Mouse (Mus musculus) myocyte (in vitro differentiated cells): ENCODE measurements at regions not wholly inside any gene's neighbourhood (a gene's known extent, or its start where the extent isn't known, plus 50 kb on each side); places are given as distances from the start of the nearest gene placed in this dataset.

Experiments
- H3K27me3 ChIP-seq: one replicate; pipeline ENCODE4 v1.6.1; 2011; ENCODE audit not compliant: control insufficient read depth, insufficient read depth, insufficient read length
- H3K36me3 ChIP-seq: one replicate; pipeline ENCODE4 v1.6.1; 2011; ENCODE audit not compliant: control insufficient read depth, insufficient read depth
- H3K4me2 ChIP-seq: one replicate; pipeline ENCODE4 v1.6.1; 2011; ENCODE audit warnings: low read depth, control low read depth
- H3K4me3 ChIP-seq: one replicate; pipeline ENCODE4 v1.5.1; 2011; ENCODE audit warnings: mild to moderate bottlenecking, control low read depth, moderate library complexity
- H3K79me2 ChIP-seq: one replicate; pipeline ENCODE4 v1.6.1; 2011; ENCODE audit not compliant: control insufficient read depth, insufficient read depth
- H3ac ChIP-seq: one replicate; pipeline ENCODE4 v1.6.1; 2011; ENCODE audit not compliant: control insufficient read depth, insufficient read length
- CEBPB ChIP-seq: IDR thresholded peaks from 2 replicates; pipeline ENCODE4 v1.6.1; 2011; ENCODE audit warnings: mild to moderate bottlenecking, moderate library complexity; ENCODE audit not compliant: poor library complexity, insufficient read depth, severe bottlenecking
- E2F4 ChIP-seq: IDR thresholded peaks from one replicate; pipeline ENCODE4 v1.6.1; 2011; ENCODE audit warnings: mild to moderate bottlenecking, control low read depth, moderate library complexity; ENCODE audit not compliant: insufficient read depth
- MAX ChIP-seq: IDR thresholded peaks from one replicate; pipeline ENCODE4 v1.6.1; 2011; ENCODE audit warnings: low read depth, mild to moderate bottlenecking, control low read depth
- MYOD1 ChIP-seq, 3 experiments: IDR thresholded peaks; one replicate each; pipeline ENCODE4 v1.6.1; 2011; ENCODE audit warnings: control low read depth in 2 of 3, low read depth in 2 of 3, mild to moderate bottlenecking in 2 of 3, moderate library complexity in 1 of 3; ENCODE audit not compliant: insufficient read length in 2 of 3, control insufficient read depth in 1 of 3
- MYOG ChIP-seq, 3 experiments: IDR thresholded peaks; one replicate each; pipeline ENCODE4 v1.6.1; 2011; ENCODE audit warnings: control low read depth in 2 of 3, low read depth in 2 of 3, mild to moderate bottlenecking in 2 of 3; ENCODE audit not compliant: insufficient read length in 2 of 3, control insufficient read depth in 1 of 3, insufficient read depth in 1 of 3
- POLR2A ChIP-seq: IDR thresholded peaks from one replicate; pipeline ENCODE4 v1.6.1; 2011; ENCODE audit warnings: low read depth, mild to moderate bottlenecking, control low read depth, moderate library complexity; ENCODE audit not compliant: insufficient read length
- POLR2AphosphoS2 ChIP-seq: IDR thresholded peaks from one replicate; pipeline ENCODE4 v1.6.1; 2011; ENCODE audit warnings: low read depth, control low read depth; ENCODE audit not compliant: insufficient read length
- REST ChIP-seq: IDR thresholded peaks from one replicate; pipeline ENCODE4 v1.6.1; 2011; ENCODE audit warnings: mild to moderate bottlenecking, control low read depth, moderate library complexity; ENCODE audit not compliant: insufficient read depth, insufficient read length
- SRF ChIP-seq: IDR thresholded peaks from one replicate; pipeline ENCODE4 v1.6.1; 2011; ENCODE audit warnings: low read depth; ENCODE audit not compliant: control insufficient read depth, insufficient read length
- TCF12 ChIP-seq: IDR thresholded peaks from one replicate; pipeline ENCODE4 v1.6.1; 2011; ENCODE audit warnings: mild to moderate bottlenecking, control low read depth; ENCODE audit not compliant: poor library complexity, insufficient read depth, severe bottlenecking
- TCF3 ChIP-seq: IDR thresholded peaks from one replicate; pipeline ENCODE4 v1.6.1; 2011; ENCODE audit warnings: low read depth, control low read depth; ENCODE audit not compliant: insufficient read length
- USF1 ChIP-seq: IDR thresholded peaks from one replicate; pipeline ENCODE4 v1.6.1; 2011; ENCODE audit warnings: low read depth, mild to moderate bottlenecking, control low read depth, moderate library complexity

DNA sequence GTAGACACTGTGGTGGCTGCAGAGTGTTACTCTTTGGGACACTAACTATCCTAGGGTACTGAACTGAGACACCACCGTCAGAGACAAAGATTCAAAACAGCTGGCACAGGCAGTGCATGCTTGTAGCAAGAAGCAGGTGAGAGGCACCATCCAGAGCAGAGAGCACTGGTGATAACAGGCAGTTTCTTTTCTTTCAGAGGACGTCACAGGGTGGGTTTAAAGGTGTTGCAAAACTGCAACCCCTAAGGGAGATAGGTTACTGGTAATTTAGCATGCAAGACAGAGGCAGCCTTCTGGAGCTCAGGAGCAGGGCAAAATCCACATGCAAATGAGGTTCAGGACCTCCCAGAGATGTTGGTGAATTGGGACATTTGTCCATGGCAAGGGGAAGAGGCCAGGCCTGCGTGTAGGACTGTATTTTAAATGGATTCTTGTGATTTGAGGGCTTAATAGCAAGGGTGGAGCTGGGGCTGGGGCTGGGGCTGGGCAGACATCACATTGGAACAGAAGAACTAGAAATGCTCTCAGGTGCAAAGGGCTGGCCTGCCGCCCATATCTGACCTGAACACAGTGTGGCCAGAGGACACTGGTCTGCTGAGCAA, 374.3 kb downstream of the Prdm2 start:
- TF ChIP-seq REST, result no peak
- no peak for TF ChIP-seq MAX
- no peak overlapping the region for H3K4me3 ChIP-seq
- H3K4me2 ChIP-seq, result no peak overlapping the region
- no peaks in the 10 kb centered on the region for H3K36me3 ChIP-seq
- no peaks in the 10 kb centered on the region for H3K79me2 ChIP-seq
- no peaks in the 10 kb centered on the region for H3K27me3 ChIP-seq
- H3ac ChIP-seq, result no peak overlapping the region

DNA sequence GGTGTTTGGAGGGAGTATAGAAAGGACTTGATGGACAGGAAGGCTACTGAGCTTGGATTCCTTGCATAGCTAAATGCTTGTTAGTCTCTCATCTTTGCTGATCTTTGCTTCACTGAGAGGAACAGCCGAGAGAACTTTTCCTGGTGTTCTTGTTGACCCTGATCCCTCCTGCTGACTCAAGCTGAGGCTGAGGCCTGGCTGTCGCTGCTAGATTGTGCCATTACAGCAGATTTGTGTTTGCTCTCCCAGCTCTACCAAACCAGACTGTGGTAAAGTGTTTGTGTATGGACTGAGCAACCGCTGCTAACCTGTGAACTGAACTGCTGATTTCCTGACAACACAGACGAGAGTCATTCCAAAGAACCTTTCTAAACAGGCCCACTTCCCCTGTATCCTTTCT, 375.2 kb downstream of the Prdm2 start:
- Histone ChIP-seq H3ac (no peak overlapping the region), H3K36me3 (no peaks in the 10 kb centered on the region), H3K4me3 (no peak overlapping the region), H3K4me2 (no peak overlapping the region), H3K79me2 (no peaks in the 10 kb centered on the region), H3K27me3 (no peaks in the 10 kb centered on the region)
- TF ChIP-seq MYOG (IDR thresholded peaks at IDR 0.05; ENCODE audit: control insufficient read depth in 1 of 3, insufficient read depth in 1 of 3, insufficient read length in 2 of 3, low read depth in 2 of 3) (no peak), REST (no peak), MAX (no peak), USF1 (no peak), TCF3 (no peak), SRF (no peak), POLR2A (no peak), CEBPB (no peak), POLR2AphosphoS2 (no peak), MYOD1 (IDR thresholded peaks at IDR 0.05; ENCODE audit: control insufficient read depth in 1 of 3, insufficient read length in 2 of 3, low read depth in 2 of 3) (no peak)

DNA sequence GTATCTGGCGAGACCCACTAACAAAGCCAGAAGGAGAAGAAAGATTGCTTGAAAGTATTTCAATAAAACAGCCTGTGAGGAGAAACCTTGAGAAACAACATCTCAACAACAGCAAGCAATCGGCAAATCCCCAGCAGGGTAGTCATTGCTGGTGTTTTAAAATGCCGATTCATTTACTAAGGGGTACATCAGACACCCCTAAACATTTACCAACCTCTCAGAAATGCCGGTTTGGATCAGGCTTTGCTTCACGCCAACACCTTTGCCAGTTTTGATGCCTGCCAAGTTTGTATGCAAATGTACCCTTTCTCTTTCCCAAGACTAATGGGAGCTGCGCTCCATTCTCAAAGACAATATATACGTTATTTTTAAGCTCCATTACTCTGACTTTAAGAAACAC, 383.1 kb downstream of the Prdm2 start:
- H3K27me3 ChIP-seq, result no peaks in the 10 kb centered on the region
- no peak for TF ChIP-seq MAX
- no peak for TF ChIP-seq POLR2A
- no peak for TF ChIP-seq POLR2AphosphoS2
- TF ChIP-seq CEBPB, result no peak
- no peak for TF ChIP-seq MYOG (IDR thresholded peaks at IDR 0.05; ENCODE audit: control insufficient read depth in 1 of 3, insufficient read depth in 1 of 3, insufficient read length in 2 of 3, low read depth in 2 of 3)
- no peak for TF ChIP-seq MYOD1 (IDR thresholded peaks at IDR 0.05; ENCODE audit: control insufficient read depth in 1 of 3, insufficient read length in 2 of 3, low read depth in 2 of 3)
- TF ChIP-seq TCF3, result no peak
- TF ChIP-seq USF1, result no peak
- no peak for TF ChIP-seq TCF12
- TF ChIP-seq E2F4, result no peak
- TF ChIP-seq SRF, result no peak
- TF ChIP-seq REST, result no peak
- H3K79me2 ChIP-seq, result no peaks in the 10 kb centered on the region
- no peak overlapping the region for H3K4me2 ChIP-seq
- no peak overlapping the region for H3ac ChIP-seq
- no peak overlapping the region for H3K4me3 ChIP-seq
- H3K36me3 ChIP-seq, result no peaks in the 10 kb centered on the region

DNA sequence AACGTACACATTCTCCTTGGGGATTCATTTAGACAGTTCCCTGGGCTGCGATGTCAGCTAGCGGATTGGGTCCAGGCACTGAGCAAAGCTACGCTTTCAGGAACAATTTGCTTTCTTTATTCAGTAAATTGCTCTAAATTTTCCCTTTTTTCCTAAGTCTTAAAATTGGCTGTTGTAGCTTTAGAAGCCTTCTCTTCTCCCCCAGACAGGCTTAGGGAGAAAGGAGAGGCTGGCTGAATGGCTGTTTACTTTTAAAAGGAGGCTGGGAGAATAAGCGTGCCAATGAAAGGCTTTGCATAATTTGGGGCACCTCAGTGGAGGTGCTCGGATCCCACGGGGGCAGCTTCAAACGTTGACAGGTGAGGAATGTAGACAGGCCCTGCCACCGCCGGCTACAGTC, 383.8 kb downstream of the Prdm2 start:
- Histone ChIP-seq H3K4me2 (no peak overlapping the region), H3K4me3 (no peak overlapping the region), H3K79me2 (no peaks in the 10 kb centered on the region), H3ac (no peak overlapping the region), H3K36me3 (no peaks in the 10 kb centered on the region), H3K27me3 (no peaks in the 10 kb centered on the region)
- no peak for TF ChIP-seq POLR2A
- TF ChIP-seq CEBPB, result no peak
- TF ChIP-seq TCF12, result no peak
- no peak for TF ChIP-seq USF1
- TF ChIP-seq REST, result no peak
- TF ChIP-seq MAX, result no peak
- no peak for TF ChIP-seq MYOD1 (IDR thresholded peaks at IDR 0.05; ENCODE audit: control insufficient read depth in 1 of 3, insufficient read length in 2 of 3, low read depth in 2 of 3)
- TF ChIP-seq MYOG (IDR thresholded peaks at IDR 0.05; ENCODE audit: control insufficient read depth in 1 of 3, insufficient read depth in 1 of 3, insufficient read length in 2 of 3, low read depth in 2 of 3), result no peak
- no peak for TF ChIP-seq SRF
- TF ChIP-seq TCF3, result no peak
- no peak for TF ChIP-seq E2F4
- no peak for TF ChIP-seq POLR2AphosphoS2

DNA sequence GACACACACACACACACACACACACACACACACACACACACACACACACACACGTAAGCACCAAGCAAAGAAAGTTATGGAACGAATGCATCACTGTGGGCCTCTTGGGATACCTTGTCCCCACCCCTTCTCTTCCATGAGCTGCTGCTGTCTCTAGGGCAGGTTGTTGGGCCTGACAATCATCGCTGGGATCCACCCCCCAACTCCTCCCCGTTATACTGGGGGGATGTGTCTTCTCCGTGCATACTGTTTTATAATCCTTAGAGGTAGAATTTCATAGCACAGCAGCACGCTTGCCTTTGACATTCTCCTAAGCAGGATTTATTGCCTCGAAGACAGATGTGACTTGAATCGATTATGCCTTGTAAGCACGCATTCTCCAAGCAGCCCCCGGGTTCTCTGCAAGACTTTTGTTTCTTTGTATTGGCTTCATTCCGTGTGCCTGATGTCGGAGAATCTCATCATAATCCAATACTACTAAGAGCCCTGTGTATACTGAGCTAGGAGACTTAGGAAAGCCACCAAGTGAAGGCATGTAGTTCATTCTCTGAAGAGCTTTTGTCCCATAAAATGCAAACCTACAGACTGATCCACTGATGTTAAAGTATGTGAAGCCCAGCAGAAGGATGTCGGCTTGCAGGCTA, 386.4 kb downstream of the Prdm2 start:
- no peaks in the 10 kb centered on the region for H3K27me3 ChIP-seq
- no peak overlapping the region for H3ac ChIP-seq
- no peak overlapping the region for H3K4me2 ChIP-seq
- H3K79me2 ChIP-seq, result no peaks in the 10 kb centered on the region
- TF ChIP-seq MAX (no peak), USF1 (no peak), REST (no peak)
- H3K36me3 ChIP-seq, result no peaks in the 10 kb centered on the region
- no peak overlapping the region for H3K4me3 ChIP-seq
